Mouse (Mus musculus): ENCODE data around the gene Kat2a. TPM values are rescaled to one million over a fixed set of nuclear protein-coding genes. Genes with fewer than 3 reads are reported as not detected.
"Not testable (repeated sequence)": the region's sequence is repeated elsewhere in the genome, so short reads cannot be mapped to it uniquely, and the experiment has no call there.

Gene Kat2a
- polyA plus RNA-seq, 1 experiment, result 30.5 TPM

DNA sequence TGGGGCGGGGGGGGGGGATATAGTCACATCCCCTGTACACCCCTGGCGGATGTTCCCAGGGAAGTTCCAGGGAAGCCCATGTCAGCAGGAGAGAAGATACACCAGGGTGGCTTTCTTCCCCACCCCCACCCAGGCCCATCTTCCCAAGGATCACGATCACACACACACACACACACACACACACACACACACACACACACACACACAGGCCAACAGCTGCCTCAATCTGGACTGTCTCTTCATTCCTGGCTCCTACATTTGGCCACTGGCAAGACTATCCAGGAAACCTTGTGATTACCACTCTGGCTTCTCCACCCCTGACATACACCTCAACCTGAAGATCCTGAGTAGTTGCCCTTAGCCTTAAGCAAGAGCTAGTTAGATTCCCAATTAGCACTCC, 26.9 kb downstream of the Kat2a start:
- Histone ChIP-seq H3K9me3 (no peaks in the 10 kb centered on the region), H3K4me3 (replicated peaks) (no peak overlapping the region), H3K27me3 (replicated peaks) (peaks cover 63% of the 10 kb centered on the region), H3K36me3 (replicated peaks; ENCODE audit: low read length) (no peaks in the 10 kb centered on the region), H3K4me1 (peaks cover 15% of the 10 kb centered on the region)
- TF ChIP-seq GATA1 (IDR thresholded peaks at IDR 0.05; ENCODE audit: borderline replicate concordance, low read length) (no peak), FLI1 (IDR thresholded peaks at IDR 0.05; ENCODE audit: low read length) (no peak)

DNA sequence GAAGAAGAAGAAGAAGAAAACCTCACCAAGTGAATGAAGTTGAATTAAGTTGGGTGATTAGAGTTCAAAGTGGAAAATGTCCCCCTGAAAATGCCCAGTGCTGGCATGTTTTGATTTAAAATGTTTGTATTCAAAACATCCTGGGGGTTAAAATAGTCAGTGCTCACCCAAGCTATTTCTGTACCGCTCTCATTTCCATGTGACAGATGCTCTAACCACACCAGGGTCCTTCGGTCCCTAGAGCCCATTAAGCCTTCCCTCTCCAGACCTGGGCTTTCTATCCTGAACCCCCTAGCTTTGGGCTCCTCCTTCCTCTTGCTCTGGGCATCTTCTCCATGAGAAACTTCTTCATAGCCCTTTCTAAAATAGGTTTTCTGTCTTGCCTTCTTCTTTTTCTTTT, 28.2 kb downstream of the Kat2a start:
- no peak overlapping the region for H3K4me3 ChIP-seq (replicated peaks)
- peaks cover 19% of the 10 kb centered on the region for H3K4me1 ChIP-seq
- H3K36me3 ChIP-seq (replicated peaks; ENCODE audit: low read length), result no peaks in the 10 kb centered on the region
- no peaks in the 10 kb centered on the region for H3K9me3 ChIP-seq
- peaks cover 67% of the 10 kb centered on the region for H3K27me3 ChIP-seq (replicated peaks)
- no peak for TF ChIP-seq FLI1 (IDR thresholded peaks at IDR 0.05; ENCODE audit: low read length)

DNA sequence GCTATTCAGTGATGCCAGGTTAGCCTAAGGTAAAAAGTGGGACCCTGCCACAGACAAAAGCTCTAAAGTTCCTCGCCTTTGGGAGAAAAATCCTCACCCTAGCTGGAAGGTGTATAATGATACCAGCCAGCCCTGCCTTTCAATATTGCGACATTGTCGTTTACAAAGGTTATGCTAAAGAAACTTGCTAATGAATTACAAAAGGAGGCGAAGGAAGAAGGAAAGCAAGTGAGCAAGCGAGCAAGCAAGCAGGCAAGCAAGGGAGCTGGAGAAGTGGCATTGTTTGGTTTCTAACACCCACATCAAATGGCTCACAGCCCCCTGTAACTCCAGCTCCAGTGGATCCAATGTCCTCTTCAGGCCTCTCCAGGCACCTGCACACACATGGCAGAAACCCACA, 29.7 kb downstream of the Kat2a start:
- peaks cover 75% of the 10 kb centered on the region for H3K27me3 ChIP-seq (replicated peaks)
- peaks cover 23% of the 10 kb centered on the region for H3K4me1 ChIP-seq
- no peak overlapping the region for H3K4me3 ChIP-seq (replicated peaks)
- no peaks in the 10 kb centered on the region for H3K9me3 ChIP-seq
- no peaks in the 10 kb centered on the region for H3K36me3 ChIP-seq (replicated peaks; ENCODE audit: low read length)
- TF ChIP-seq FLI1 (IDR thresholded peaks at IDR 0.05; ENCODE audit: low read length), result no peak
- no peak for TF ChIP-seq GATA1 (IDR thresholded peaks at IDR 0.05; ENCODE audit: borderline replicate concordance, low read length)

DNA sequence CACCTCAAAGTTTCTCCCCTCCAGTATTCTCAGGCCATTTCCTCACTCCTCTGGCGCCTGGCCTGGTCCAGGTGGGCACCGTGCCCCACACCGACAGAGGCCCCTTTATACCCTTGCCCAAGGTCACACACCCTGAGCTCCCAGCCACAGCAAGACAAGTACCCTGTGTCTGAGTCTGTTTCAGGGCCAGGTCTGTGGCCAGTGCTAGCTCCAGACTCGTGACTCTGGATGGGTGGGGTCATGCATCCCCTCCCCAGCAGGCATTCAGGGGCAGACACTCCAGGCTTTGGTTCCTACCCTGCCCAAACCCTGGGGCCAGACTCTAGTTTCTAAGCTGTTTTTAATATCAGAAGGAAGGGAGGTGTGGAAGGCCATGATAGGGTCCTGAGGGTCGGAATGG, 30.4 kb downstream of the Kat2a start:
- Histone ChIP-seq H3K36me3 (replicated peaks; ENCODE audit: low read length) (no peaks in the 10 kb centered on the region), H3K9me3 (no peaks in the 10 kb centered on the region), H3K4me3 (replicated peaks) (no peak overlapping the region), H3K4me1 (peaks cover 19% of the 10 kb centered on the region), H3K27me3 (replicated peaks) (peaks cover 72% of the 10 kb centered on the region)
- TF ChIP-seq GATA1 (IDR thresholded peaks at IDR 0.05; ENCODE audit: borderline replicate concordance, low read length) (no peak), FLI1 (IDR thresholded peaks at IDR 0.05; ENCODE audit: low read length) (no peak)

DNA sequence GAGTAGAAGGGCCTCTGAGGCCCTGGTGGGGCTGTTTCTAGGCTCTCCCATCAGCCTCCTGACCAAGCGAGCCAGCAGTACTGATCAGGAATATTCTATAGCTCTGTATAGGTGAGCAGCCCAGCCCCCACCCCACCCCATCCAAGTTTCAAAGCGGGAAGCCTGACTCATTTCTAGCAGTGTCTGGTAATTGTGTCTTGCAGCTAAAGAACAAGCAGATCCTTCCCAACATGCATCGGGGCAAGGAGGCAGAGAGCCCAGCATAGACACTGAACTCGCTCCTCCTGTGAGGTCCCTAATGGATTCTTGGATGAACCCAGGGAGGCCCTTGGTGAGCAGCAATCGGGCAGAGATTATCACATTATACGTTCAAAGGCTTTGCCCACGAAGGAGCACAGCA, 34.5 kb downstream of the Kat2a start:
- no peak for TF ChIP-seq GATA1 (IDR thresholded peaks at IDR 0.05; ENCODE audit: borderline replicate concordance, low read length)
- TF ChIP-seq FLI1 (IDR thresholded peaks at IDR 0.05; ENCODE audit: low read length), result no peak
- Histone ChIP-seq H3K36me3 (replicated peaks; ENCODE audit: low read length) (no peaks in the 10 kb centered on the region), H3K4me1 (peaks cover 24% of the 10 kb centered on the region), H3K9me3 (no peaks in the 10 kb centered on the region), H3K27me3 (replicated peaks) (peaks cover 86% of the 10 kb centered on the region), H3K4me3 (replicated peaks) (no peak overlapping the region)

DNA sequence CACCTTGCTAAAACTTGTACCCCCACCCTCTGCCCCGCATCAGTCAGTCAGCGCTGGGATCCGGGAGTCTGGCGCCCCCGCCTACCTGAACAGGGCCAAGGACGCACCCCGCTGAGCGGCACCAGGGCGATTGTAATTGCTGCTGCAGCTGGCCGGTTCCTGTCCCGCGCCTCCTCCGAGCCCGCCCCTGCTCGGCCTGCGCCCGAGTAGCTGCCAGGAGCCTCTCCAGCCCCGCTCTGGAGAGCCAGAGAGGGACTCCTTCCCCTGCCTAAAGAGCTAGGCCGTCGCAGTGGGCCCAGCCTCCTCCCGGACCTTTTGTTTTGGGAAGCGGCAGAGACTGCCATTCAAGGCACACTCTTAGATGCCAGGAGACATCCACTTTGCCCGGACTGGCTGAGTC, 39.1 kb downstream of the Kat2a start:
- no peaks in the 10 kb centered on the region for H3K36me3 ChIP-seq (replicated peaks; ENCODE audit: low read length)
- no peak overlapping the region for H3K4me3 ChIP-seq (replicated peaks)
- TF ChIP-seq GATA1 (IDR thresholded peaks at IDR 0.05; ENCODE audit: borderline replicate concordance, low read length), result no peak
- no peak for TF ChIP-seq FLI1 (IDR thresholded peaks at IDR 0.05; ENCODE audit: low read length)
- peaks cover 80% of the 10 kb centered on the region for H3K27me3 ChIP-seq (replicated peaks)
- peaks cover 8% of the 10 kb centered on the region for H3K9me3 ChIP-seq
- peaks cover 19% of the 10 kb centered on the region for H3K4me1 ChIP-seq

DNA sequence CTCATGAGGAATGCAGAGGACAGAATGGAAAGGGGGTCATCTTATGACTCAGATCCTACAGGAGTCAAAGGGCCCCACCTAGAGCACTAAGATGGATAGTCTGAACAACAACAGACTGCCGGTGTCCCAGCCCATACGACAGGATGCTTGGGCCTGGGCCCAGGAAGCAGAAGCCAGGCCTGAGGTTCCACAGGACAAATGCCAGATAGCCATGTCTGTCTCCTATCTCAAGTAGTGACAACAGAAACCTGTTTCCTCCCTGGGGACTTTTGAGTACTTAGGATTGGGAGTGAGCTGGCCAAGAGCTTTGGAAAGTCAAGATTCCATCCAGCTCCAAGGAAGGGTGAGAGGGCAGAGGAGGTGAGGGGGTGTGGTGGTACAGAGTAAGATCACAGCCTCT, 40.3 kb downstream of the Kat2a start:
- H3K4me3 ChIP-seq (replicated peaks), result no peak overlapping the region
- H3K9me3 ChIP-seq, result peaks cover 8% of the 10 kb centered on the region
- TF ChIP-seq GATA1 (IDR thresholded peaks at IDR 0.05; ENCODE audit: borderline replicate concordance, low read length), result no peak
- TF ChIP-seq FLI1 (IDR thresholded peaks at IDR 0.05; ENCODE audit: low read length), result no peak
- peaks cover 19% of the 10 kb centered on the region for H3K4me1 ChIP-seq
- peaks cover 69% of the 10 kb centered on the region for H3K27me3 ChIP-seq (replicated peaks)
- H3K36me3 ChIP-seq (replicated peaks; ENCODE audit: low read length), result no peaks in the 10 kb centered on the region

DNA sequence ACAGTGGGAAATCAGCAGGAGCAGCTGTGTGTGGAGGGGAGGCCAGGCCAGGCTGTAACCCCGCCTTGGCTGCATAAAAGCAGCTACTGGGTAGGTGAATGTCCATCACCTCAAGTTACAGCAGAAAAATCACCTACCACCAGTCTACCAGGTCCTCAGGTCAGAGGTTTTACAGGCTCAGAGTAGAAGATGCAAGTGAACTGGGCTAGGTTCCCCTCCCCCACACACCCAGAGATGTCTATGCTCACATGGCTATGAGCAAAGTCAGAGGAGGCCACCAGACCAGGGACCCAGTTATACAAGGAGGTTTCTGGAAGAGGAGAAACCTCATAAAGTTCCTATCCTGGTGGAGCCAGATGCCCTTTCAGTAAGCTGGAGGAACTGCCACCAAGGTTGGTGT, 41.2 kb downstream of the Kat2a start:
- peaks cover 62% of the 10 kb centered on the region for H3K27me3 ChIP-seq (replicated peaks)
- H3K4me3 ChIP-seq (replicated peaks), result no peak overlapping the region
- H3K36me3 ChIP-seq (replicated peaks; ENCODE audit: low read length), result no peaks in the 10 kb centered on the region
- no peak for TF ChIP-seq FLI1 (IDR thresholded peaks at IDR 0.05; ENCODE audit: low read length)
- TF ChIP-seq GATA1 (IDR thresholded peaks at IDR 0.05; ENCODE audit: borderline replicate concordance, low read length), result no peak
- H3K4me1 ChIP-seq, result peaks cover 19% of the 10 kb centered on the region
- peaks cover 8% of the 10 kb centered on the region for H3K9me3 ChIP-seq

DNA sequence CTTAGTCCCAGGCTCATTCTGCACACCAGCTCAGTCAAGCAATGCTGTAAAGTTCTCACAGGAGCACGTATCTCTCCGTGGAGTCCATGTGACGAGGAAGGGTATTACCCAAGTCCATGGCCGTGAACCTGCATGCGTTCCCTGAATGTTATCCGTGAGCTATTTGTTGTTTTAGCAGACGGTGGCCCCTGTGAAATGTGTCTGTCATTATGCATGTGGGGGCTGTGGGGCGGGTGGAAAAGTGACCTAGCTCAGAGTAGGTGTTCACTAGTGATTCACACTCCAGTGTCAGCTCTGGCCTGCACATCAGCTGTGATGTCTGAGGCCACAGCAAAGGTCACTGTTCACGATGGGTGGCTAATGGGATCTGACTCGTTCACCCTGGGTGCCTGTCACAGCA, 52.5 kb downstream of the Kat2a start:
- H3K27me3 ChIP-seq (replicated peaks), result peaks cover 27% of the 10 kb centered on the region
- TF ChIP-seq FLI1 (IDR thresholded peaks at IDR 0.05; ENCODE audit: low read length) (no peak), GATA1 (IDR thresholded peaks at IDR 0.05; ENCODE audit: borderline replicate concordance, low read length) (no peak)

DNA sequence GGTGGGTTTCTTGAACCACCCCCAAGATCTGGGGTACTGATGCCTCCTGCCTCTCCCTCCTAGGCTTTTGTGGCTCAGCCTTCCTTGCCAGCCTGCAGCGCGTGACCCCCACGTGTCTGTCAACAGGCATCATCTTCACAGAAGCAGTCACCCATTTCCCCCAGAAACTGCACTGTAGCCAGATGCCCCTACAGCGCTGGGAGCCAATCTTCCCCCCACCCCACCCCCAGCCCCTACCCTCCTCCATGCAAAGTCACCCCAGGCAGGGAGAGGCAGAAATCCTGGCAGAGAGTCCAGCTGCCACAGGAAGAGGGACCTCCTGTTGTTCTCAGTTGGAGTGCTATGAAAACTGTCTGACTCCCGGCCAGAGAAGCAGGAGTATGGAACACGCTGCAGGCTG, 55.8 kb downstream of the Kat2a start:
- H3K9me3 ChIP-seq, result no peaks in the 10 kb centered on the region
- TF ChIP-seq FLI1 (IDR thresholded peaks at IDR 0.05; ENCODE audit: low read length) (no peak), GATA1 (IDR thresholded peaks at IDR 0.05; ENCODE audit: borderline replicate concordance, low read length) (no peak)
- peaks cover 55% of the 10 kb centered on the region for H3K27me3 ChIP-seq (replicated peaks)
- H3K4me1 ChIP-seq, result peaks cover 26% of the 10 kb centered on the region
- H3K4me3 ChIP-seq (replicated peaks), result peak overlapping the region; percentile 10
- no peaks in the 10 kb centered on the region for H3K36me3 ChIP-seq (replicated peaks; ENCODE audit: low read length)

More for the DNA sequence above, 52.5 kb downstream of the Kat2a start:
- Histone ChIP-seq H3K9me3 (no peaks in the 10 kb centered on the region), H3K36me3 (replicated peaks; ENCODE audit: low read length) (no peaks in the 10 kb centered on the region), H3K4me3 (replicated peaks) (no peak overlapping the region), H3K4me1 (peaks cover 26% of the 10 kb centered on the region)

DNA sequence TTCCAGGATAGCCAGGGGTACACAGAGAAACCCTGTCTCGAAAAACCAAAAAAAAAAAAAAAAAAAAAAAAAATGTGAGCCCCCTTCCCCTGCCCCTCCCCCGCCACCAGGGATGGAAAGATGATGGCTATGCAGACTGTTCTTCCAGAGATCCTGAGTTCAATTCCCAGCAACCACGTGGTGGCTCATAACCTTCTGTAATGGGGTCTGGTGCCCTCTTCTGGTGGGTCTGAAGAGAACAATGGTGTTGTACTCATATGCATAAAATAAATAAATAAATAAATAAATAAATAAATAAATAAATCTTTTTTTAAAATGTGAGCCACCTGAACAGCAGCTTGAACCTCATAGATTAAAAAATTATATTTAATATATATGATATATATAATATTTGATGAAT, 56.7 kb downstream of the Kat2a start:
- not testable (repeated sequence) for H3K9me3 ChIP-seq; H3K4me3 ChIP-seq (replicated peaks); H3K36me3 ChIP-seq (replicated peaks; ENCODE audit: low read length)
- Histone ChIP-seq H3K27me3 (replicated peaks) (peaks cover 55% of the 10 kb centered on the region), H3K4me1 (peaks cover 33% of the 10 kb centered on the region)

Other genes with a start within 250 kb of the Kat2a start
- gene Klhl11, start 239.7 kb downstream of the Kat2a start, polyA plus RNA-seq (2012; ENCODE audit: insufficient read depth, low replicate concordance), result 1.6 TPM in 1 of 2 replicates, not detected in the other
- 7.2 and 21.1 TPM in 2 replicates for gene Acly, start 184.5 kb downstream of the Kat2a start, polyA plus RNA-seq (2012; ENCODE audit: insufficient read depth, low replicate concordance)
- gene Ttc25, start 166.9 kb downstream of the Kat2a start, polyA plus RNA-seq (2012; ENCODE audit: insufficient read depth, low replicate concordance), result 0.29 TPM in 1 of 2 replicates, not detected in the other
- 13.3 and 17.1 TPM in 2 replicates for gene Cnp, start 137.6 kb downstream of the Kat2a start, polyA plus RNA-seq (2012; ENCODE audit: insufficient read depth, low replicate concordance)
- gene Nkiras2, start 93.2 kb downstream of the Kat2a start, polyA plus RNA-seq (2012; ENCODE audit: insufficient read depth, low replicate concordance), result 62.7 and 103 TPM in 2 replicates
- gene Dnajc7, start 92.3 kb downstream of the Kat2a start, polyA plus RNA-seq (2012; ENCODE audit: insufficient read depth, low replicate concordance), result 1.8 and 86.6 TPM in 2 replicates
- gene Zfp385c, start 20.0 kb downstream of the Kat2a start, polyA plus RNA-seq (2012; ENCODE audit: insufficient read depth, low replicate concordance), result 0.39 TPM in 1 of 2 replicates, not detected in the other
- 9.2 TPM in 1 of 2 replicates, not detected in the other for gene Dhx58, start 8.2 kb downstream of the Kat2a start, polyA plus RNA-seq (2012; ENCODE audit: insufficient read depth, low replicate concordance)
- 0.54 TPM in 1 of 2 replicates, not detected in the other for gene Hspb9, start 1.4 kb upstream of the Kat2a start, polyA plus RNA-seq (2012; ENCODE audit: insufficient read depth, low replicate concordance)
- gene Rab5c, start 25.8 kb upstream of the Kat2a start, polyA plus RNA-seq (2012; ENCODE audit: insufficient read depth, low replicate concordance), result 502 and 744 TPM in 2 replicates
- gene Kcnh4, start 47.5 kb upstream of the Kat2a start, polyA plus RNA-seq (2012; ENCODE audit: insufficient read depth, low replicate concordance), result 0.43 TPM in 1 of 2 replicates, not detected in the other
- gene Hcrt, start 50.5 kb upstream of the Kat2a start, polyA plus RNA-seq (2012; ENCODE audit: insufficient read depth, low replicate concordance), result not detected in 2 replicates
- 2.2 and 7.2 TPM in 2 replicates for gene Ghdc, start 58.5 kb upstream of the Kat2a start, polyA plus RNA-seq (2012; ENCODE audit: insufficient read depth, low replicate concordance)
- 5.7 and 12.8 TPM in 2 replicates for gene Stat5b, start 138.3 kb upstream of the Kat2a start, polyA plus RNA-seq (2012; ENCODE audit: insufficient read depth, low replicate concordance)
- gene Stat5a, start 146.9 kb upstream of the Kat2a start, polyA plus RNA-seq (2012; ENCODE audit: insufficient read depth, low replicate concordance), result 2.3 and 3.9 TPM in 2 replicates
- 63.3 and 82.6 TPM in 2 replicates for gene Stat3, start 227.1 kb upstream of the Kat2a start, polyA plus RNA-seq (2012; ENCODE audit: insufficient read depth, low replicate concordance)